Mouse (Mus musculus) right cerebral cortex, postnatal 36 days (tissue): ENCODE data around the gene Taf6l.
A peak's percentile ranks its signal among the peaks of the same experiment; 100 is the strongest.
"Not testable (repeated sequence)": the region's sequence is repeated elsewhere in the genome, so short reads cannot be mapped to it uniquely, and the experiment has no call there.

ENCODE experiments used
- DNase-seq, 2 experiments: peaks; one replicate each; pipeline ENCODE4 v3.0.0; 2022; ENCODE audit warnings: low spot score in 2 of 2, mixed read lengths in 1 of 2

Taf6l gene

GRCm38 (mm10) chr19:8738911-8739310 lies 47.3 kb downstream of the Taf6l start:
- no peak for DNase-seq

- no peak for DNase-seq
These were observed 50.1 kb downstream of the Taf6l start for GRCm38 (mm10) chr19:8736160-8736467.

GRCm38 (mm10) chr19:8735389-8736159 lies 50.6 kb downstream of the Taf6l start, which contains the start of gene Wdr74:
TSS of gene Wdr74 (plus strand) at chr19:8735827.
- DNase-seq: peak; percentile 92

GRCm38 (mm10) chr19:8734334-8734733 lies 51.9 kb downstream of the Taf6l start:
- no peak for DNase-seq

GRCm38 (mm10) chr19:8728335-8729099 lies 57.7 kb downstream of the Taf6l start:
- DNase-seq: not testable (repeated sequence)

GRCm38 (mm10) chr19:8727495-8728114 lies 58.6 kb downstream of the Taf6l start:
- no peak for DNase-seq

- no peak for DNase-seq
These were observed 59.4 kb downstream of the Taf6l start for GRCm38 (mm10) chr19:8726609-8727390.

- no peak for DNase-seq
These were observed 61.1 kb downstream of the Taf6l start for GRCm38 (mm10) chr19:8725081-8725613.
